Mouse (Mus musculus) kidney, postnatal 10 days (tissue): Measurements from ENCODE around the gene Tmem30c.
"Not testable (repeated sequence)": the region's sequence is repeated elsewhere in the genome, so short reads cannot be mapped to it uniquely, and the experiment has no call there.

ENCODE experiments used
- DNase-seq: peaks from one replicate; pipeline ENCODE4 v3.0.0; 2021; ENCODE audit warnings: mixed read lengths

Gene Tmem30c

DNA sequence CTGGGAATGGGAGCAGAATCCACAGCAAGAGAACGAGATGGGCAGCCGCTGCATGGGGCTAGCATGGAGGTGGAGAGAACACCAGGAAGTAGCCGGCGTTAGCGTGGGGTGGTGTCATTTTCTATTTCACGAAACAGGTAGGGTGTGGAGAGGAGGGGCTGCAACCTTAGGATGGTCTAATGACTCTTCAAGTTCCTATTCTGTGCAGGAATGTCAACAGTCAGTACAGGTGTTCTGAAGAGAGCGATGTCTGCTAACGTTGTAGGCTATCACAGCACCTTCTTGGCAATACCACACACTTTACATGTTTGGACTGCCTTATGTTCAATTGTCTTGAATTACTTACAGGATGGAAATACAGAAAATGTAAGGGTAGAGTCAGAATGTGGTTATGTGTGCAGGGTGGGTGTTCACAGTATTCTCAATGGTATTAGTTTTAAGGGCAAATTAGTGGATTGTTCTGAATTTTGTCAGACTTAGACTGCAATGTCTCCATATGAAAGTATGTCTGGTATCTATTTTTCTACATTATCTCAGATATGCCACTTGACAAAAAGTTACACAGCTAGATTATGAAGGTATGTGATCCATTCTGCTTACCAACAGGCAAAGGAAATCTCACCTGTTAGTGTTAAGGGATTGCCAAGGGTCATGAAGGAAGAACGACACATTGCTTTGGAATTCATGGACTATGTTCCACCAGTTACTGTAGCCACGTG lies 2.7 kb upstream of the Tmem30c start:
- DNase-seq = no peak

DNA sequence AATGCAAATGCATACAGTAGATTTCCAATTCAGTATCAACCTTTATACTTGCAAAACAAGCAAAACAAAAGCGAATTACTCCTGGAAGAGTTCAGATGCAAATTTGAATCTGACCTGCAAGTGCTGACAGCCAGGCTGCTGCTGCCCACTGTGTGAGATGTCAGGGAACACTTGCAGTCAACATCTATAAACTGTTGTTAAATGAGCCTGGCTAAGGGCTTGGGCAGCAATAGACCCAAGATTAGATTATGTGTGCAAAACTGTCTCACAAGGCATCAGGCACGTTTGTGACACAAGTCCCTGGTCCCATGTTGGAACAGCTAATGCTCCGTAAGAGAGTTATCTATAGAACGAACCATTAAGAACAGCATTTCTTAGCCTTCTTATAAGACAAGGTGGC lies 369 bp downstream of the Tmem30c start:
- no peak for DNase-seq

DNA sequence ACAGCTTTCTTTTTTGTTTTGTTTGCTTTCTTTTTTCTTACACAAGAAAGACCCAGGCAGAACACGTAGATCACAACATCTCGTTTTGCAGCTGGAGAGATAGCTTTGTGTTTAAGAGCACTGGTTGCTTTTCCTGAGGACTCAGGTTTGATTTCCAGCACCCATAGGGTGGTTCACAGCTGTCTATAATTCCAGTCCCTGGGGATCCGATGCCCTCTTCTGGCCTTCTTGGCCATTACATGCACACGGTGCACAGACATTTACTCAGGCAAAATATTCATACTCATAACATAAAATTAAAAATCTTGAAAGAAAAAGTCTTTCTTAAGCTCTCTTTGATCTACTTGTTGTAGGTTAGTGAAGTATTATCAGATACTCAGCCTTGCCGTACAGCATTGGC lies 969 bp downstream of the Tmem30c start:
- DNase-seq = no peak

DNA sequence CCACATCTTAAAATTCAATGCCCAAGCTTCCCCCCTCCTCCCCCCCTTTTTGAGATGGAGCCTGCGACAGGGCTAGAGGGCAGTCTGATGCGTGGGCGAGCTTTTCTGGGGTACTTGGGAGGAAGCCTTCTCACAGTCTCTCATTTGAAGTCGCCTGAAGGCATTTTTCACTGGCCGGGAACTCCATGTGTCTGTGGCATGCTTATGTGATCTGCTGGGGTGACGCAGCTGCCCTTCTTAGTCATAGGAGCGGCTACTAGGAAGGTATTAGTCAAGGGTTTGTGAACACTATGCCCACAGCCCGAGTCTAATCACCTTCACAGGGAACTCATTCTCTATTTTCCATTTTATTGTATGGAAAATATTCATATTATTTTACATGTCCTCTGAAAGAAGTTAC lies 11.2 kb downstream of the Tmem30c start:
- DNase-seq = no peak

DNA sequence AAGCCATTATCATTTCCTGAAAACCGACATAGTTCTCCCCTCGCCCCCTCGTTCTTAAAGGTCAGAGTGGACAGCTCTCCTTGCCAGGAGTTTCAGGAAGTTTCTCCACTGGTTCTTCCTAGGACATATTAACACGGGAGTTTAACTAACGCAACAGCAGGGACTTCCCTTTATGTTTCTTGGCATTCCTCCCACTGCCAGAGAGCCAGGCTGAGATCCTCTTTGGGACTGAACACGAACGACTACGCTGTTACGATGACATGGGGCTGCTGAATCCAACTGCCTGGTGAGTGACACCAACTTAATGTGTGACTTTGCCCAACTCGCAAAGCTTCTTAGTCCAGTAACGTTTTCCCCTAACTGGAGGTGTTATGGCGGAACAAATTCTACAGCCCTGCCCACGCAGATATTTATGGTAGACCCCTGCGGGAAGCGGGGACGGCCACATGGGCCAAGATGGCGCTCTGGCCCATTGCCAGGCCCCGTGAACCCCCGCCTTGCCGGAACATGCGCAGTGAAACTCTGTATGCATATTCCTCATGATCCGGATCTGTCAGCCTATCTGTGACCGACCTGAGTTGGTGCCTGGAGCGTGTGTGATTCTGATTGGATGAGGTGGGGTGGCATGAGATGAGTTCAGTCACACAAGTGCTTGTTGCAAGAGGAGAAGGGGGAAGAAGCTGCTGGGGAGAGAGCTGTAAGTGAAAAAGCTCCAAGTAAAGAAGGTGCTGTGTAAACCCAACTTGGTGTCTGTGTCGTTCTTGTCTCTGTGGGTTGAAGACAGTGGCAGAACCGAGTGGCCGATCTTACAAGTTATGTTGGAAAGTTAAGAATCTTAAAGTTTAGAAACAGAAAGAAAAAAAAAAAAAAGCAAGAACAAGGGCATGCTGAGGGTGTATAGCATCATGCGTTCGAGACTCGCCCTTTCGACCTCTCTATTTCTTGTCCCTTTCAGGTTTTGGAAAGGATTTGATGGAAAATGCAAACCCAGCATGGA lies 12.1 kb downstream of the Tmem30c start:
- DNase-seq = no peak

DNA sequence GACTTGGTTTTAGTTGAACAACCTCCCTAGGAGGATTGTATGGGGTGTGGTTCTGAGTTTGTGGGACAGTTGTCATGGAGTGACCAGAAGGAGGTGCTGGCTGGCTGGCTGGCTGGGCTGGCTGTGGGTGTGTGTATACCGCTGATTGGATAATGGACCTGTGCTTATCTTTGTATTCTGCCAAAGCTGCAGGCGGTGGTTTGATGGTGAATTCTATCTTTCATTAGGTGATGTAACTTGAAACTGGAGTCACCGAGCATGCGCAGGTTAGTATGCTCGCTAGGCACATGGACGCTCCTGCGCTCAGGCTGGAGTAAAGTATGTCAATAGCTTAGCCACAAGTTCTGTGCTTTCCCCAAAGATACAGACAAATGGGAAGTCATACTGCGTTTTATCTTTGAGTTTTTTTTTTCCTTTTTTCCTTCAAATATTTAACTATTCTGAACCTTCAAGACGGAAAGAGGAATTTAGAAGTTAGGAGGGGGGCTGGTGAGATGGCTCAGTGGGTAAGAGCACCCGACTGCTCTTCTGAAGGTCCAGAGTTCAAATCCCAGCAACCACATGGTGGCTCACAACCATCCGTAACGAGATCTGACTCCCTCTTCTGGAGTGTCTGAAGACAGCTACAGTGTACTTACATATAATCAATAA lies 13.6 kb downstream of the Tmem30c start:
- DNase-seq = no peak

DNA sequence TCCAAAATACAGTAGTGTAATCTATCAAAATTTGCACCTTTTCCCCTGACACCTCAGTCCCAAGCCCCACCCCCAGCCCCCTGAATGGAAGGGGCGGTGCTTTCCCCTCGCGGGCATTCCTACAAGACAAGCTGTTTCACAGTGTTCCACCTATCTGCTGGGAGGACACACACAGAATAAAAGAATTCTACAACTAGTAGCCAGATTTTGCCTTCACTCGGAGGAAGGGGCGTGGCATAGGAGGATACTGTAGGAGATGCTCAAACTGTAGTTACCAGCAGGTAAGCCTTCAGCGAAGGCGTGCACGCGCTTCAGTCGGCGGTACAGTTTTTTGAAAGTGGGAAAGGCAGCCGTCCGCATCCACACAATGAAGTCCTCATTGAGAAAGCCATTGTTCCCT lies 22.9 kb downstream of the Tmem30c start:
- no peak for DNase-seq

DNA sequence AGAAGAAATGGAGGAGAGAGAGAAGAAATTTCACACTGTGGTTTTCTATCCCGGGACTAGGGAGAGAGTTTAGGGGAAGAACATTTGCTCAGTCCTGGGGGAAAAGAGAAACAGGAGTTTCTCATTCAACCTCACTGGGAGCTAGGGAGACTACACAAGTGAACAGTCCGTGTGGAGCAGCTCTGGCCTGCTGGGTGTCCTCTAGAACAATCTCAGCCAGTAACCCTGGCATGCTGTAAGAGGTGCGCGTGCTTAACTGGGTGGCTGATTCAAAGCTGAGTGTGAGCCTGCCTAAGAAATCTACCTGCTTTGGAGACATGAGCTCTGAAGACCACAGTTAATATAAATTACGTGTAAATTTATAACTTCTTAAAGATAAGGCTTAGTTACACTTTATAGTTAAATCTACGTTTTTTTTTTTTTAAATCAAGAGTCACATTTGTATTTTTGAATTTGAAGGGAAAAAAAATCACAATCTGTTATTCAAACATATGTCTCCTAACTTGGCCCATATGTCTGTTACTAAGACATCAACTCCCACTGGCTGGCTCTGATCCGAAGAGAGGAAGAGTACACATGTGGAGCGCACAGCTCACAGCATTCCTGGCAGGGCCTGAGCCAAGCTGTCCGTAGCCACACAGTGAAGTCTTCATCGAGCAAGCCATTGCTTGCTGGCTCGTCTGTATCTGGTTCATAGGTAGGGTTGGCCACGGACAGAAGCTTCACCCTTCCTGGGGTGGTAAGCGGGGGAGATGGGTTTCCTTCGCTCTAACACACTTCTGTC lies 24.4 kb downstream of the Tmem30c start:
- no peak for DNase-seq

DNA sequence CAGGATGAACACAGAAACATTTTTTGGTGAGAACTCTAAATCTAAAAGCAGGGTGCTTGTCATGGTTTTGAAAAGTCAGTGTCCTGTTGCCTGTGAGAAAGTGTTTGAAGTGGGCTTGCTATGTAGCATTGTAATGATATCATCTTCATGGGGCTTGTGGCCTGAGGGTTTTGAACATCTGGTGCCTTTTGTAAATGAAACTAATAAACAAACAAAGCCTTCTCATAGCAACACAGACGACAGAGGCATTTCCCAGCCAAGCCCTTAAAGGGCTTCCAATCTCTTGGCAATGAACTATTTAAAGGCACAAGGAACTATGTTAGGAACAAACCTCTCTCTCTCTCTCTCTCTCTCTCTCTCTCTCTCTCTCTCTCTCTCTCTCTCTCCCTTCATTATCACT lies 25.6 kb downstream of the Tmem30c start:
- DNase-seq = peak; percentile 49

DNA sequence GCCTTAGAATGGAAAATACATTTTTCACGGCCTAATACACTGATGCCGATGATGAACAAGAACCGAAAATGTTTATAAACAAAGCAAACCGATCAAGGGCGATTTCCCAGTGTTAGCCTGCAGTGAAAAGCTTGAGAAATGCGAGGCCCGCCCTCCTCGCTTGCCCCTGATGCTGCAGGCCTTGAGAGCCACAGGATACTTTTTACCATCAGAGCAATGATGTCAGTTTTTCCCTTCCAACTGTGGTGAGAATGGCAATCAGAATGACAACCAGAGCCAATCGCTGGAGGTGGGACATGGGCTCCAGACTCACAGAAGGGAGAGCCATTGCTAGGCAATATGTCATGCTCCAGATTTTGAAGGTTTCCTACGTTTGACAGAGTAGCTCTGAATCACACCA lies 32.5 kb downstream of the Tmem30c start:
- no peak for DNase-seq

DNA sequence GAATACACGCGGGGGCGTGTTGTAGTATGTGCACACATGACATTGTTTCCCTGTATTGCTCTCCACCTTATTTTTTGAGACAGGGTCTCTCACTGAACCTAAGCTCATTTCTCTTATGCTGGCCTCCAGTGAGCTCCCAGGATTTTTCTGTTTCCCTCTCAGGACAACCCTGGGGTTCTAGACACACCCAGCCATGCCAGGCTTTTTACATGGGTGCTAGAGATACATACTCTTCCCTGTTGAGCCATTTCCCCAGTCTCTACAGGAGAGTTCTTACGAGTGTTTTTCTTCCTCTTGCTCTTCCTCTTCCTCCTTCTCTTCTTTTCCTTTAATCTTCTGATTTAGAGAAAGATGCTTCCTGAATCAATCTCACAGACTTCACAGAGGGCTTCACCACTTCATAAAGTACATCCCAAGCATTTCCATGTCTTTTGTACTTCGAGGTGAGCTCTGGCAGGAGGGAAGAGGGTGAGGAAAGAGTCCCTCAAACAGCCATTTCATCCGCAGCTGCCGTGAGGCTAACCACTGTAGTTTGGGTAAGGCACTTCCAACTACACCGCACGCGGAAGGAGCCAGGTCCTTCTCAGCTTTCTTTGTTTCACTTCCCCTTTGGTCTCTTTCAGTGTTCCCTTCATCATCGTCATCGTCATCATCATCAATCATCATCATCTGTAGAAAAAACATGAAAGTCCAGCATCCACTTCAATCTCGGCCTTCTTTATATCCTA lies 33.1 kb downstream of the Tmem30c start:
- no peak for DNase-seq

DNA sequence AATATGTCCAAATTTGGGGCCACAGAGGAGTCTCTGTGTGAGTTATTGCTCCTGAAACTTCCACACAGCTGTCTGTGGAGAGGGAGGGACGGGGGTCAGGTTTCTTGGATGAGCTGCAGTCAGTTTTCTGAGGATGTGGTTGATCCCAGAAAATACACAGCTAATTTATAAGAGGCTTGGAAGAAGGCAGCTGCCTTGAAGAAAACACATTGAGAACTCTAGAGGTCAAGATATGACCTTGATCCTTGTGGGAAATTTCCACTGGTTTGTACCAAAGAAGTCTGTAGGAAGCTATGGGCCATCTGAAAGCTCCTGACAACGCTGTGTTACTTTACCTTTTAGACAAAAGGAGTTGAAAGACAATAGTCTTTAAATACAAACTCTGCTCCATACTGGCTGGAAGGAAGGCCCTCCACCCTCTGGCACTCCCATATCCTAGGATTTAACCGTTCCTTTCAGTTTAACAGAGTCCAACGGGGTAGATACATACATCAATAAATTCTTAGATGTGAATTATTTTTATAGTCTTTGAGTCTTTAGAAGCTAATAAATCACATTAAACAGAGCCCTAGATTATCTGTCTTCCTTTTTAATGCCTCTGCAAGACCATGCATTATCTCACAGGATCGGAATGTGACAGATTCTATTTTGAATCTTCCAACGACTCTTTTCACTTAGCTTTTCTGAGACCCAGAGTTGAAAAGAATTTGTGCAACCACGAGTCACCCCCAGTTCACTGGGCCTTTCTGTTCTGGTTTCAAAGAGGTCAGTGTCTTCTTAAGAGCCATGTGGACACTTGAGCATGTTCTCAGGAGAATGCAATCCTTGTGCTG lies 40.9 kb downstream of the Tmem30c start:
- DNase-seq = peak; percentile 67

DNA sequence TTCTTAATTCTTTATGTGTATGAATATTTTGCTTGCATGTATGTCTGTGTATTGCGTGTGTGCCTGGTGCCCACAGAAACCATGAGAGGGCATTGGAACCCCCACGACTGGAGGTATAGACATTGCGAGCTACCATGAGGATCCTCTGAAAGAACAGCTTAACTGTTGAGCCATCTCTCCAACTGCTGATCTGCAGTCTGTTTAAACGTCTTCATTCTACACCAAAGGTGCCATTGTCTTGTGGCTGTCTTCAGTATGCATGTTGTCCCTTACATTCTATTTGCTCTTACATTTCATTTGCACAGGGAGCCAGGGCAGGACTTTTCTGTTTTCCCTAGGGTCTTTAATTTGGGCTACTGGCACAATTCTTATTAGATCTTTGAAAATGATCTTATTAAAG lies 41.7 kb downstream of the Tmem30c start:
- no peak for DNase-seq

DNA sequence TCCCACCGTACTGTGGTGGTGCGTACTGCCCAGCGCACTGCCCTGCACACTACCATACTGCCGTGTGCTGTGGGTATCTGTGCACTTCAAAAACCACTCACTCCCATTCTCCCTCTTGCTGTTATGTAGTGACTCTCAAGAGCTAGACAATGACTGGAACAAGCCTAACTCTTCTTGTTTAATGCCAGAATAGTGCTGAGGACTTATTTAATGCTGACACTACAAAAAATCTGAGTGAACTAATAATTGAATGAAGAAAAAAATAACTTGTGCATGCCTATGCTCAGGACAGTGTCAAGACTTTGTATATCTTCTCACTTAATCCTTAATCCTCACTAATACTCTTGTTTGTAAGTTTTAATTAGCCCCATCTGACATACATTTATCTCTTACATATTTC lies 45.2 kb downstream of the Tmem30c start:
- no peak for DNase-seq

DNA sequence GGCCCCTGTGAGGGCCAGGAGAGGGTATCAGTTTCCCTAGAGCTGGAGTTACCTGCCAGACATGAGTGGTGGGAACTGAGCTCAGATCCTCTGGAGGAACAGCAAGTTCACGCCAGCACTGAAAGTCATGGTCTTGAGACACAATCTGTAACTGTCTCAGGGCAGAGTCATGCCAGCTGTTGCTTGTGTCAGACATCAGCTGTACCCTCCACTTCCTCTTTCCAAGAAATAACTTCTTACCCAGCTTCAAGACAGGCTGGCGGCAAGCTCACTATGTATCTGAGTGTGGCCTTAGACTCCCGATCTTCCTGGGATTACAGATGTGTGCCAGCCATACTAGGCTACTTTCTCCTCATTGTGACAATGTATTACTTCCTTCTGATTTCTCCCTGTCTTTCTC lies 46.1 kb downstream of the Tmem30c start:
- no peak for DNase-seq

DNA sequence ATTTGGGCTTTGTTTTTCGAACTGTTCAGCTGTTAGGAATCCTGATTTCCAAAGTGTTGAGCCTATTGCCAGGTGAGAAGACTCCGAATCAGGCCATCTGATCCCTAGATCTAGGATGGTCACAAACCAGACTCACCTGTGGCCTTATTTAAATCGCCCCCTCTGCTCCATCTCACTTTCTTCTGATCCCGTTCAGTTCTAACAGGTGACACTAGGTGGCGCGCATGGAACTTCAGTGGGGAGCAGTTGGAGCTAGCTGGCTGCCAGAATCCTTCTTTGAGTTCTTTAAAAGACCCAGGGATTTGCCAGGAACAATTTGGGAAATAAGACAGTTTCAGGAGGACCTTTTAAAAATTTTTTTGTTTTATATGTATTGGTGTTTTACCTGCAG lies 48.8 kb downstream of the Tmem30c start:
- DNase-seq = peak; percentile 93

DNA sequence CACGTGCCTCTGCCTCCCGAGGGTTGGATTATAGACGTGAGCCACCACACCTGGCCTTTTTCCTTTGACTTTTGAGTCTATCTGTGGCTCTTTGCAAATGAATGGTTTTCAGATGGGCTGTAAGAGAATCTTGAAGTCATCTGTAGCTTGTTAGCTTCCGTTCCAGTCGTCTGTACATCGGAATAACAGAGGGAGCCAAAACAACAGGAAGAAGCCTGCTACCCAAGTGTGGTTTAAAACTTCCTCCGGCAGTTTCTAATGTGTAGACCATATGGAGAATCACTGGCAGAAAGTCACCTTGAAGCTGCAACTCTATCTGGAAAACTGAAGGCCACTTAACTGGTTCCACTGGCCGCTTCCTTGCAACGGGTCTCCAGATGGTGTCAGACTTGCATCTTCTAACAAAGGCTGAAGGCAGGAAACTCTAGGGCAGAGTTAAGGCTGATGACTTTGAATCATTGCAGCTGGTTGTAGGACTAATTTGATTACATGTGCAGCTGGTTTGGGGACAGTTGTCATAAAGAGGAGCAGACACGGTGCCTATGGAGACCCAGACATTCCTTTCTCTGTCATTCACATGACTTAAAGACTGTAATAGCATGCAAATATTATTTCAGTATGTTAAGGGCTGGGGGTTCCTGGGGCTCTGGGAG lies 49.3 kb downstream of the Tmem30c start:
- peak; percentile 64 for DNase-seq

DNA sequence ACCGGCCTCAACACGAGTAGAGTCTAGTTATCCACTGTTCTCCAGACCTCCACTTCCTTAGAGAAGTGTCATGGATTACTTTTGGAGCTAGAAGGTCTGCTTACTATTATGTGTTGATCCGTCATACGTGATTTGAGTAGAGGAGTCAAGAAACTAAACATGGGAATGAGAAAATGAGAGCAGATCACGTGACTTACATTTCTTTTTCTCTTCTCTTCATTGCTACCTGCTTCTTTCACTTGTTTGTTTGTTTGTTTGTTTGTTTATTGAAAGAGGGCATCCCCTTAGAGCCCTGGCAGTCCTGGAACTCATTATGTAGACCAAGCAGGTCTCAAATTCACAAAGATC lies 49.8 kb downstream of the Tmem30c start:
- no peak for DNase-seq

DNA sequence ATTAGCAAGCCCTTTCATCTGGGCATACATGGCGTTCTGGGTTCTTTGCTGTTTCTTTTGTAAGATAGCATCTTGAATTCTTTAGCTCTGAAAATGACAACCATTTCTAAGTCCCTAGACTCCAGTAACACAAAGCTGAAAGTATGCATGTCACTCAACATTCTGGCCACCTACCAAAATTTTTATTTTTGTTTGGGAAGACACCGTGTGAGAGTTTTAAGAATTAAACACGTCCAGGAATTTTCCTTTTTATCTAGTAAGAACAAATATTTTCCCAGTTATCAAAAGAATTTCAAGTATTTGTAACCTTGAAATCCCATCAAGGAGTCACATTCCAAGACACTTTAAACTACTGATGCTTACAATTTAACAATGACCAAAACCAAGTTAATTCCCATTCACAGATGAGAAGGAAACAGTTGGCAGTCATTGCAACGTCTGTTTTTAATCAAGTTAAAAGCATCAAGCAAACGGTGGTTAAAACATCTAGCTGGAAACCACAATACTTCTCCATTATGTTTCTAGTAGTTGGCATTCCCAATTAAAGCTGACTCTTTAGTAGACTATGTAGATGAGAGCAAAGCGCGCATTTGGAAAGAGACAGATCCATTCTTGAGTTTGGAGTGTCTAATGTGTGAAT lies 56.7 kb downstream of the Tmem30c start:
- no peak for DNase-seq

DNA sequence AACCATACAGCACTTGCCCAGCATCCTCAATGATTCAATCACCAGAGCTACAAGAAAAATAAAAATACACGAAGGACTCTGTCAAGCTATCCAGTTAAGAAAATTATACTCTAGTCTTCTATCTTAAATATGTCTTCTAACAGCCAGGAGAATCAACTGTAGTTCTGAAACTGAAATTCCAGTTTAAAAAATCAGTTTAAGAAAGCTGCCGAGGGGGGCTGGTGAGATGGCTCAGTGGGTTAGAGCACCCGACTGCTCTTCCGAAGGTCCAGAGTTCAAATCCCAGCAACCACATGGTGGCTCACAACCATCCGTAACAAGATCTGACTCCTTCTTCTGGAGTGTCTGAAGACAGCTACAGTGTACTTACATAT lies 60.7 kb downstream of the Tmem30c start:
- DNase-seq = not testable (repeated sequence)
